Mouse (Mus musculus) thymus, adult 2 months (tissue): ENCODE data around the gene Stab2.

ENCODE experiments used
- CTCF ChIP-seq: fragments of 200-500 bp; IDR thresholded peaks from 2 replicates; pipeline ENCODE4 v1.5.1; 2012; ENCODE audit warnings: mild to moderate bottlenecking, control low read depth, low read length, moderate library complexity, borderline replicate concordance; ENCODE audit not compliant: control insufficient read depth, poor library complexity, insufficient read depth; ENCODE audit errors: extremely low read depth
- POLR2A ChIP-seq: fragments of 200-500 bp; IDR thresholded peaks from 2 replicates; pipeline ENCODE4 v1.6.1; 2012; ENCODE audit warnings: mild to moderate bottlenecking, low read length, control low read depth, moderate library complexity; ENCODE audit not compliant: control insufficient read depth, poor library complexity, insufficient read depth; ENCODE audit errors: extremely low read depth

GRCm38 (mm10) chr10:86793509-86793951, 214.3 kb downstream of the Stab2 start:
- TF ChIP-seq CTCF (no peak), POLR2A (no peak)
